23 mouse cellular contexts compared by ENCODE assay signal in genomic region chr12:82547127-82547526, GRCm38 (mm10). TPM values are rescaled to one million over a fixed set of nuclear protein-coding genes. Genes with fewer than 3 reads are reported as not detected.
"Had no signal": no experiment of that assay in that cellular context is flagged by ENCODE, and none has a peak within 500 bp of the region (broad histone marks: within the 10 kb centered on the region; RNA-seq: fewer than 3 reads in every experiment).

No protein-coding gene starts in this region.

- ATAC-seq: hindbrain, embryonic 16.5 days; hindbrain, postnatal 0 days; inflammation-experienced regulatory T-cells, adult 6 months; intestine, embryonic 15.5 days; intestine, embryonic 16.5 days; intestine, postnatal 0 days had no signal

- DNase-seq: heart, postnatal 10 days; heart, postnatal 14 days; heart, postnatal 36 days; heart, postnatal 4 days; kidney, adult 11 months; kidney, adult 18-20 months; kidney, adult 2 months; kidney, adult 8-10 months; kidney, adult 9 months; kidney, postnatal 10 days; kidney, postnatal 14 days; kidney, postnatal 25 days; kidney, postnatal 36 days; kidney, postnatal 4 days; layer of hippocampus, adult 9-11 months; layer of hippocampus, postnatal 36 days had no signal

RNA-seq across cellular contexts. Expression of gene Rgs6, which starts 41.0 kb away (rescaled TPM):
- total RNA-seq: hematopoietic stem cell, adult 5-6 weeks had no signal
